Mouse (Mus musculus) A20 (cell line): ENCODE results near the gene Gm11639.
A peak's percentile ranks its signal among the peaks of the same experiment; 100 is the strongest.

Source experiments
- DNase-seq: peaks from one replicate; pipeline ENCODE4 v3.0.0-alpha.2; 2011; ENCODE audit warnings: low read depth, low spot score

The Gm11639 gene

DNA sequence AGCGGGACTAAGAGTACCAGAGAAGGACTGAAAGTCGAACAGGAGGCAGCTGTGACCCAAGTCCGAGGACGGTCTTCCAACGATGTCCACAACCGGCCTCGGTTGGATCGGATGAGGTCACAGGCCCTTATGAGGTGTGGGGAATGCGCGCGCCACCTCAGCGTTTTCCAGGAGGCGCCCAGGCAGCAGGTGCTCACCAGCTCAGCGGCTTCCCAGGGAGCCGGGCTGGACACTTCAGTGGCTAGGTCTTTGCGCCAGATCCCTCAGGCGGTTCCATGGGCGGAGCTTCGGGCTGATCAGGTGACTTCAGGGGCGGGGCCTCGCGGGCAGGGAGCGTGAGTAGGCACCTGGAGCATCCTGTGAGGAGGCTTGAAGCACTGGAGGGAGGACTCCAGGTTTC lies at the start of gene Gm11639:
TSS of gene Gm11639 (plus strand) at position 160 of the 400 bp plus-strand sequence.
- DNase-seq, result no peak

- peak; percentile 96 for DNase-seq
These were observed 48.5 kb upstream of the Gm11639 start for GRCm38 (mm10) chr11:104637010-104637409.

- no peak for DNase-seq
These were observed 47.5 kb upstream of the Gm11639 start for GRCm38 (mm10) chr11:104638006-104638405.

GRCm38 (mm10) chr11:104638906-104639305 lies 46.6 kb upstream of the Gm11639 start:
- DNase-seq, result no peak

- no peak for DNase-seq
These were observed 45.9 kb upstream of the Gm11639 start for GRCm38 (mm10) chr11:104639634-104640033.

- DNase-seq, result no peak
These were observed 44.6 kb upstream of the Gm11639 start for GRCm38 (mm10) chr11:104640894-104641293.

DNA sequence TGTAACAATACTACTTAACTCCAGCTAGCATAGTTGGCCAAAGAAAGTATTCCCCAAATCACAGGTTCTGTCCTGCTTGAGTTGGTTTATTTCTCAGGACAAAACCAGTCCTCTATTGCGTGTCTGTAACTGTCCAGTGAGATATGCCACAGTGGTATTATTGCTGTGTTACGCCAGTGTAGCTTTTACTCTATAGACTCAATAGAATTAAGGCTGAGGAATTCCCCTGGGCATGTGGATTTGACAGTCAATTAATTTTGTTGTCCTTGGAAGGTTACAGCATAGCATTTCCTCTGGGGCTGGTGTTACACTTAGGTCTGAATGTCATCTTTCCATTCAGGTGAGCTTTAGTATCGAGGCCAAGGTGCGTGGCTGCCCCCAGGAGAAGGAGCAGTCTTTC lies 42.3 kb upstream of the Gm11639 start:
- no peak for DNase-seq

- peak; percentile 89 for DNase-seq
These were observed 40.1 kb upstream of the Gm11639 start for GRCm38 (mm10) chr11:104645402-104645801.

DNA sequence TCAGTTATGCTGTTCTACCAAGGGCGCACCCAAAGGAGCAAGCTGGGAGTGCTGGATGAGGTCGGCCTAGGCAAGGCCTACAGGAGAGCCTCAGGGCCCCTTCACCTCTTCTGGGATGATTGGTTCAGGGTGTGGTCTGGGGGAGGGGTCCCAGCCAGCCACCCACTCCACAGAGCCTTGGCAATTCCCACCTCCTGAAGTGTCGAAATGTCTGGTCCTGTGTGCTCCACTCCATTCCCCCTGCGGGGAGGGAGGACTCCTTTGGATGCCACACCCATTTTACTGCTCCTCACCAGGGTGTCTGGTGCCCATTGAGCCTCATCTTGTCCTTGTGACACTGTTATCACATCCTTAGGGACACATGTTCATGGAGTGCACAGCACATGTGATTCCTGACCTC lies 39.3 kb upstream of the Gm11639 start:
- DNase-seq, result no peak

GRCm38 (mm10) chr11:104646611-104647010 lies 38.9 kb upstream of the Gm11639 start:
- peak; percentile 68 for DNase-seq

DNA sequence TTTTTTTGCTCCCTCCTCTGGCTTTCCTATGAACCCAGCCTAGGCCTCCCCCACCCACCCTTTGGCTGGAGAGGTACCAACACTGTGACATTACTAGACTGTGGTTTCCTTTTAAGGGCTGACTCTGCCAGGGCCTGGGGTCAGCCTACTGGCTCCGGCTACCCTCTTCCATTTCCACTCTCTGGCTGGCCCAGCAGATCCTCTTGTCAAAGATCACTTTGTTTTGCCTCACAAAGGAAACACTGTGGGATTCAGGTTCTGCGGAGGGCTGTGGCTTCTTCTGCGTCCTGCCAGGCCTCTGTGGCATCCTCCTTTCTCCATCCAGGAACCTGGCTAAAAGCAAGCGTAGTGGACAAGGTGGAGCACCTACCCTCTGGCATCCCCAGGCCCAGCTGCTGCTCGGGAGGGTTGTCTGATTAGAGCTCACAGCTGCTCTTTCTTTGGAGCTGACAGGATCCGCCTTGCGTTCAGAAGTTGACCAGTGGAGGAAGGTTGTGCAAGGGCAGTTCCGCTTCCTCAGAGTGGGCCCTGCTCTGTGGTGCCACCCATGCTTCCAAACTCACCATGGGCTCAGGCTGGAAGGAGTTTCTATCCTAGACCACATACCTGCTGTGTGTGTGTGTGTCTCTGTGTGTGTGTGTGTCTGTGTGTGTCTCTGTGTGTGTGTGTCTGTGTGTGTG lies 38.2 kb upstream of the Gm11639 start:
- DNase-seq, result no peak

GRCm38 (mm10) chr11:104648571-104648970 lies 36.9 kb upstream of the Gm11639 start:
- peak; percentile 82 for DNase-seq

- DNase-seq, result no peak
These were observed 24.9 kb upstream of the Gm11639 start for GRCm38 (mm10) chr11:104660599-104660998.

DNA sequence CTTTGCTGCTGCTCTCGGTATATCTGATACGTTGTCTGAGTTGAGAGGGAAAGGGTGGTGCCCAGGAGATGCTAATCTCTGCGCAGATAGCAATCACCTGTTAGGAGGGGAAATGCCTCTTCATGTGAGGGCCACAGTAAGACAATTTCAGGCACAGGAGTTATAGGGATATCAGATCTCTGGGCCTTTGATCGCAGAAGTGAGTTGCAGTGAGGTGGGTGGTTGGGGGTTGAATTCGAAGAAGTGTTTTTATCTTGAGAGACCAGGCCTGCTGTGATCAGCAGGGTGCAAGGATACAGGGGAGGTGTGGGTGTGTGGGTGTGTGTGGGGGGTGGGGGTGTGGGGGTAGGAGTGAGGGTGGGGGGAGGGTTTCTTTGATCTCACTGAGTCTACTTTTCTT lies 24.4 kb upstream of the Gm11639 start:
- no peak for DNase-seq

DNA sequence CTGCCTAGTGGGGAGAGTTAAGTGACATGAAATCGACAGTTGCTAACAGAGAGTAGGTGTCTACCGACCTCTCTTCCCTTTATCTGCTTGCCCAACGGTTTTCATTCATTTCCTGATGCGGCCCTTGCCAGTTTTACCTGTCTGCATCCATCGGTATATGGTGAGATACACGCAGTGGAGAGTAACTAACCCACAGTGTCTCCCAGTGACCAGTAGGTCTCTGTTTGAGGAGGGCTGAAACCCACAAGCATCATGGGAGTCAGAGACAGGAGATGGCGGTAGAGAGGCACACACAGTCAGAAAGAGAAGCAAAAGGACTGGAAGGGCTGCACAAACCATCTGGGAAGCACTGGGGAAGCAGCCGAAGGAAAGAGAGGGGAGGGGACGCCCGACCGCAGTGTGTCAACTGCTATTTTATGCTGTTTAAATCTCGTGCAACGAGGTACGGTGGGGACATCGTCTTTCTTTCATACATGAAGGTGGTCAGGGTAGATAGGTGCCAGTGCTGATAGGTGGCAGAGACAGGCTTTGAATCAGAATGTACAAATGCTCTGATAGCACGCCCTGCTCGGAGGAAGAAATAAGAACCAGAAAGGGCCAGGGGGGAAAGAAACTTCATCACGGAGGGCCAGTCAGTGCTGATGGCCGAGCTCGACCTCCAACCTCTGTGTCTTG lies 23.8 kb upstream of the Gm11639 start:
- no peak for DNase-seq

DNA sequence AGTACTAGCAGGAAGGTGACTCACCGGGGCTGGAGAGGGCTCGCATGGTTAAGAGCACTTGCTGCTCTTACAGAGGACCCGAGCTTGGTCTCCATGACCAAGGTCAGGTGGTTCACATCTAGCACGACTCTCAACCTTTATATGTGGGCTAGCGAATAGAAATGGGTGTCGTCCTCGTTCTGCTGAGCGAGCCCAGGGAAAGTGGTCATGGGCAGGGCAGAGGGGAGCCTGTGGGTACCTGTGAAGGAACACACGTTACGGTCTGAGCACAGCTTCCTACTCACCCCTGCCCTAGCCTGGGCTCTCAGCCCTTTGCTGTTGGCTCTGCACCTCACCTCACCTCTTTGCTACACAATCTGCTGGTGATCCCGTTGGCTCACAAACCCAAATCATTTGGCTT lies 22.9 kb upstream of the Gm11639 start:
- DNase-seq, result no peak

- no peak for DNase-seq
These were observed 22.1 kb upstream of the Gm11639 start for GRCm38 (mm10) chr11:104663241-104663877.

DNA sequence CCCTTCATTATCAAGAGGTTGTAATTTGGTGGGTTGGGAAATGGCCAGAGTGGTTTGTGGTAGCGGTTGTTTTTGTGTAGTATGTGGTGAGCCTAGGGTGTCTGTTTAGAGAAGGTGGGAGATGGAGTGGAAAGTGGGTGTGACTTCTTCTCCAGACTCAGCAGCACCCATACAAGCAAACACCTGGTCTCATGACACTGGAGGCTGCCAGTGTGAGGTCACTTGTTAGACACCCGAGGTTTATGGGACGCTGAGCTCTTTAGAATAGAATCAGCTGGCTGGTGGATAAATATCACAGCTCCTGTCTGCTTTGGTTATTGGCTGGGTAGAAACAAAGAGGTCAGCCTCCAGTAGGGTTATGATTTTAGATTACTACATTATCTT lies 21.6 kb upstream of the Gm11639 start:
- no peak for DNase-seq

DNA sequence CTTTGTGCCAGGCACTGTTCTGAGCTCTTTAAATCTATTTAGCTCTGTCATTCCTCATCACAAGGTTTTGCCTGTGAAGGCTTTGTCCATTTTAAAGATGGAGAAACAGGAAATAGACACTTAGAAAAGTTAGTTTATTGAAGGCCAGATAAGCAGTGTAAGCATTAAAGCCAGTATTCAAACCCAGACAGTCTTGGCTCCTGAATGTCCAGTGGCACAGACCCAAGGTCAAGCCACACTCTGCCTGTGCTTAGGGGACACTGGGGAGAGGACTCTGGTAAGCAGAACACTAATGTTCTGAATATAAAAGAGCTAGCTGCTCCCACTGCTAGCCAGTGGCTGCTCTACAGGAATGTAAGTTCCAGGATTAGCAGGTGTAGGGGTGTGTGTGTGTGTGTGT lies 21.1 kb upstream of the Gm11639 start:
- no peak for DNase-seq

DNA sequence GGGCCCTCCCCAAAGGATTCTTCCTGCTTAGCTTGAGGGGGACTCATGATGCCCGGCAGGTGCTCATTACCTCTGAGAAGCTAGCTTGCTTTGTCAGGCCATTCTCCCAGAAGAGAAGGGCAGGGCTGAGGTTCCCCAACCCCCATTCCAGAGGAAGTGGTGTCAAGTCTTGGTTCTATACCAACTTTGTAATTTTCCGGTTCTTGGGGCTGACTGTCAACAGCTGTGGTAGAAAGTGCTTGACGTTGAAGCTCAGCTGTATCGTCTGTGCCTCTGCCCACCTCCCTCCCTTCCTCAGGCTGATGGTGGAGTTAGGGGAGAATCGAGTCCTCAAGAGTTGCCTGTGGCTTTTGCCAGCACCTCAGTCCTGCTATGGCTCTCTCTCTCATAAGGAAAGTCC lies 18.1 kb upstream of the Gm11639 start:
- DNase-seq, result no peak

DNA sequence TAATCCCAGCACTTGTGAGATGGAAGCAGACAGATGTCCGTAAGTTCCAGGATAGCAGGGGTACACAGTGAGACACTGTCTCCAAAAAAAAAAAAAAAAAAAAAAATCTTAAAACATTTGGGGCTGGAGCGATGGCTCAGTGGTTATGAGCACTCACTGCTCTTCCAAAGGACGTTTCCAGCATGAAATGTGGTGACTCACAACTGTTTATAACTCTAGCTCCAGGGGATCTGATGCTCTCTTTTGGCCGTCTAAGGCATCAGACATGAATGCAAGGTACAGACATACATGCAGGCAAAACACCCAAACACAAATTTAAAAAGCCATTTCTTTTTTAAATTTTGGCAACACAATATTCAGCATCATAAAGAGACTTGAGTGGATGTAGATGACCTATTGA lies 12.1 kb upstream of the Gm11639 start:
- no peak for DNase-seq

DNA sequence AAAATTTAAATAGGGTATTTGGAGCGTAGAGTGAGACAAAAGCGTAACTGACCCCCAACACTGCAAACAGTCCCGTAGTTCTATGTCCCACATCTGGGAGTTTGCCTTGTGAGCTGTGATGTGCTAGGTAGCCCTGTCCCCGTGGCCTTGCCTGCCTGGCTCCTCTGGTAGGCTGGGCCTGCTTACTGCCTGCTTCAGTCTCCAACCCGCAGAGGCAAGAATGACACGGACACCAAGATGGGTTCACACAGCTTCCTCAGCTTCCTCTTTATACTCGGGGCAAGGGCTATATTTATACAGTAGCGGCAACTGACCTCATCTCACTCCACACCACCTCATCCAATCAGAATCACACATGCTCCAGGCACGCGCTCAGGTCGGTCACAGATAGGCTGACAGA lies 10.7 kb upstream of the Gm11639 start:
- no peak for DNase-seq

DNA sequence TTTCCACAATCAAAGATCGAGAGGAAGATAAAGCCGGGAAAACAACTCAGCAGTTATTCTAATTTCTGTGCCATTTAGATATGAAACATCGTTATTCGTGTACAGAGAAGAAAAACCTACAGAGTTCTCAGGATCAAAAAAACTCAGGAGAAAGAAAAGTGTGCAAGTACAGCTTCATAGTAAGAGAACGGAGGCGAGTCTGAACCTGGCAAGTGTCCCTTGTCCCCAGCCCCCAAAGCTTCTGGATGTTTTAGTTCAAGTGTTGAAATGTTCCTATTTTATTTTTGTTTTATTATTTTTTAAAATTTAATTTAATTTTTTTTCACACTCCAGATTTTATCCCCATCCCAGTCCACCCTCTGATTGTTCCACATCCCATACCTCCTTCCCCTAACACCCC lies 7.7 kb downstream of the Gm11639 start:
- no peak for DNase-seq
